Mouse (Mus musculus): ENCODE data around the gene Rasa1. TPM values are rescaled to one million over a fixed set of nuclear protein-coding genes. Genes with fewer than 3 reads are reported as not detected.
A peak's percentile ranks its signal among the peaks of the same experiment; 100 is the strongest.

Gene Rasa1
- polyA plus RNA-seq, 1 experiment from 2014 or later = 71.7 TPM

DNA sequence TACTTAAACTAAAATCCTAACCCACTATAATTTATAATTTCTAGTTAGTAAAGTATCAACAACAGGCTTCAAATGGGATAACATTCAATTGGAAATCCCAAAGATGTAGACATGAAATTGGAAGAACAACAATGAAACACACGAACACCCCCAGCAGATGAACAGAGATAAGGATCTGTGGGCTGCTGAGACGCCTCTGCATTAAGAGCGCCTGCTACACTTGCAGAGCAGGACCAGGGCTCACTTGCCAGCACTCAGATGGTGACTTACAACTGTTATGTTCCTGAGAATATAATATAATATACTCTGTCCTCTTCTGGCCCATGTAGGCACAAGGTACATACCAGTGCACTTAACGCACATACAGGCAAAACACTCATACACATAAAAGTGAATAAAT, 70.3 kb downstream of the Rasa1 start:
- H3K4me2 ChIP-seq = no peak overlapping the region
- peaks cover 39% of the 10 kb centered on the region for H3K36me3 ChIP-seq (replicated peaks)
- H3K9me3 ChIP-seq = no peaks in the 10 kb centered on the region
- no peak overlapping the region for H3K4me3 ChIP-seq (replicated peaks)
- no peak for ATAC-seq (ENCODE audit: low FRiP score)
- no peak overlapping the region for H3K27ac ChIP-seq
- H3K27me3 ChIP-seq = no peaks in the 10 kb centered on the region
- no peaks in the 10 kb centered on the region for H3K4me1 ChIP-seq
- H3K9ac ChIP-seq = no peak overlapping the region
- 90% methylated on average over 4 of the region's 4 CpGs for WGBS

DNA sequence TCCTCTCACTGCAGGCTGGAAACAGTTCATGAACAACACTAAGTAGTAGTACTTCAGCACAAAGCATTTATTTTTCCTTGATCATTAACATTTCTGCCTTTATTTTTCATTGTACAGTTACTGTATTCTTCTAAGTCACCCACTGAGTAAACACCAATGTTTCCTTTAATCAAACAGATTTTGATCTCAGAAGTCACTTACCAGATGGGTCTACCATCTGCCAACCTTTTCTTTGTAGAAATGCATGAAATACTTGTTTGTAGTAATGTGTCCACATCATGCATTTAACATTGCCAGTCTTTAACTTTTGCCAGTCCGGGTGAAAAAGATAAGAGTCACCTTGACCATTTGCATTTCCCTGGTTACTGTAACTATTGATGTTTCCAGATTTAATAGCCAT, 78.6 kb downstream of the Rasa1 start:
- H3K4me3 ChIP-seq (replicated peaks) = no peak overlapping the region
- no peaks in the 10 kb centered on the region for H3K27me3 ChIP-seq
- H3K9ac ChIP-seq = no peak overlapping the region
- no peak overlapping the region for H3K27ac ChIP-seq
- peaks cover 19% of the 10 kb centered on the region for H3K36me3 ChIP-seq (replicated peaks)
- no peak for ATAC-seq (ENCODE audit: low FRiP score)
- H3K4me2 ChIP-seq = no peak overlapping the region
- 86% methylated on average over 1 of the region's 1 CpGs for WGBS
- no peaks in the 10 kb centered on the region for H3K4me1 ChIP-seq
- no peaks in the 10 kb centered on the region for H3K9me3 ChIP-seq

DNA sequence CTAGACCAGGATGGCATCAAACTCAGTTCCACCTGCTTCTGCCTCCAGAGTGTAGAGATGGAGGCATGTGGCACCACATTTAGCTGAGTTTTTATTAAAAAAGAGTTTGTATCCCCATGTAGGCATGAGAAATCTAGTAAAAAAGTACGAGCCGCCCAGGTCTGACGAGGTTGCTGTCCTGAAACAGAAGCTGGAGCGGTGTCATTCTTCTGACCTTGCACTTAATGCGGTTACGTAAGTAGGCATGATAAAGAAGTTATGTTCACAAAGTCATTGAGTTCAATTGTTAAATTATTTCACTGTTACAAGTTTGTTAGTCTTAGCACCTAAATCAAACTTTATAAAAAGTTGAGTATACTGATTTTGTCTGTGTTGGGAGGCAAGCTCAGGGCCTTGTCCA, 80.3 kb downstream of the Rasa1 start:
- Histone ChIP-seq H3K4me3 (replicated peaks) (no peak overlapping the region), H3K9ac (no peak overlapping the region), H3K9me3 (no peaks in the 10 kb centered on the region), H3K36me3 (replicated peaks) (peaks cover 26% of the 10 kb centered on the region), H3K27me3 (no peaks in the 10 kb centered on the region), H3K4me1 (no peaks in the 10 kb centered on the region), H3K4me2 (no peak overlapping the region), H3K27ac (no peak overlapping the region)
- 99% methylated on average over 6 of the region's 6 CpGs for WGBS
- no peak for ATAC-seq (ENCODE audit: low FRiP score)

DNA sequence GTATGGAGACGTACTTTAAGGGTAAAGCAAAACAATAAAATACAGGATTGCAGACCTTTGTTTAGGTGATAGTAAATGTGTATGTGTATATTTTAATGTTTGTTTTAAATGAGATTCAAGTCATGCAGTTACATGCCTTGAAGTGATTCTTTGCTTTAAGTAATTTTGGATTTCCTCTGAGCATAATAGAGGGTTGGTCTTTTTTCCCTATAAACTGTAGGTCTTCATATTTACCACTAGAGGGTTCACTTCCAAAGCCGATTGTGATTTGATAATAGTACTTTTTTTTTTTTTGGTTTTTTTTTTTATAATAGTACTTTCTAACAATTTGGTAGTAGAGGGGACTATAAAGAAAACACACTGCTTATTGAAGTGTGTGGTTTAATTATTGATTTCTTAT, 81.4 kb downstream of the Rasa1 start:
- no peak overlapping the region for H3K4me3 ChIP-seq (replicated peaks)
- H3K27me3 ChIP-seq = no peaks in the 10 kb centered on the region
- H3K4me2 ChIP-seq = no peak overlapping the region
- no peak overlapping the region for H3K27ac ChIP-seq
- WGBS = 73% methylated on average over 2 of the region's 2 CpGs
- no peak overlapping the region for H3K9ac ChIP-seq
- H3K36me3 ChIP-seq (replicated peaks) = peaks cover 31% of the 10 kb centered on the region
- H3K9me3 ChIP-seq = no peaks in the 10 kb centered on the region
- no peak for ATAC-seq (ENCODE audit: low FRiP score)
- no peaks in the 10 kb centered on the region for H3K4me1 ChIP-seq

DNA sequence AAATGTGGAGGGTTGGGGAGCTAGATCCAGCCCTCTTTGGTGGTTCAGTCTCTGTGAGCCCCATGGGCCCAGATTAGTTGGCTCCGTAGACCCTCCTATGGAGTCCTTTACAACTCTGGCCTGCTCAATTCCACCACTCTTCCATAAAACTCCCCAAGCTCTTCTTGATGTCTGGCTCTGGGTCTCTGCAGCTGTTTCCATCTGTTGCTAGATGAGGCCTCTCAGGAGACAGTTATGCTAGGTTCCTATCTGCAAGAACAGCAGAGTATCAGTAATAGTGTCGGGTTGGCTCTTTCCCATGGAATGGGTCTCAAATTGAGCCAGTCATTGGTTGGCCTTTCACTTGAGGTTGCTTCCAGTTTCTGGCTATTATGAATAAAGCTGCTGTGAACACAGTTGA, 97.7 kb downstream of the Rasa1 start:
- 98% methylated on average over 2 of the region's 2 CpGs for WGBS
- Histone ChIP-seq H3K36me3 (replicated peaks) (peaks cover 28% of the 10 kb centered on the region), H3K9ac (no peak overlapping the region), H3K9me3 (no peaks in the 10 kb centered on the region), H3K27ac (no peak overlapping the region), H3K4me1 (peaks cover 12% of the 10 kb centered on the region), H3K4me3 (replicated peaks) (no peak overlapping the region), H3K4me2 (no peak overlapping the region), H3K27me3 (no peaks in the 10 kb centered on the region)
- ATAC-seq (ENCODE audit: low FRiP score) = no peak

DNA sequence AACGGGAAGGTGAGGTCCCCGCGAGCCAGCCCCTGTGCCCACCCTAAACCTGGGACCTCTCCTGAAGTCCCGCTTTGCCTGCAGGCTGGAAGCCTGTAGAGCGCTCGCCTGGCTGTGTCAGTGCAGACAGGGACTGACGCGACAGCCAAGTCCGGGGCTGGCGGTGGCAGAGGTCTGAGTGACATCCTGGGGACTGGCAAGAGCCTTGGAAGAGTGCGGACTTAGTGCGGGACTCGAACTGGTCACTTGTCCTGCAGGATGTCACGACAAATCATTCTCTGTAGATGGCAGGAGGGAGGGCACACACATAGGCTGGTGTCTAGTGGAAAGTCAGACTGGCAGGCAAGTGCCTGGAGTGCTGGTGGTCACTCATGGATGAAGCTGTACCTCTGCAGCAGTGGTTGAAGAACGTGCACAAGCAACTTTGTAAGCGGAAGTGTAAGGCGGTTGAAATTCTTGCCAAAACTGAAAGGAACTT, 99.2 kb downstream of the Rasa1 start:
- Histone ChIP-seq H3K9me3 (no peaks in the 10 kb centered on the region), H3K4me1 (peaks cover 12% of the 10 kb centered on the region), H3K4me2 (peak overlapping the region; percentile 78), H3K4me3 (replicated peaks) (peak overlapping the region; percentile 90), H3K36me3 (replicated peaks) (peaks cover 28% of the 10 kb centered on the region), H3K27ac (peak overlapping the region; percentile 82), H3K27me3 (no peaks in the 10 kb centered on the region), H3K9ac (peak overlapping the region; percentile 91)
- ATAC-seq (ENCODE audit: low FRiP score) = peak; percentile 80
- 2% methylated on average over 17 of the region's 17 CpGs for WGBS

DNA sequence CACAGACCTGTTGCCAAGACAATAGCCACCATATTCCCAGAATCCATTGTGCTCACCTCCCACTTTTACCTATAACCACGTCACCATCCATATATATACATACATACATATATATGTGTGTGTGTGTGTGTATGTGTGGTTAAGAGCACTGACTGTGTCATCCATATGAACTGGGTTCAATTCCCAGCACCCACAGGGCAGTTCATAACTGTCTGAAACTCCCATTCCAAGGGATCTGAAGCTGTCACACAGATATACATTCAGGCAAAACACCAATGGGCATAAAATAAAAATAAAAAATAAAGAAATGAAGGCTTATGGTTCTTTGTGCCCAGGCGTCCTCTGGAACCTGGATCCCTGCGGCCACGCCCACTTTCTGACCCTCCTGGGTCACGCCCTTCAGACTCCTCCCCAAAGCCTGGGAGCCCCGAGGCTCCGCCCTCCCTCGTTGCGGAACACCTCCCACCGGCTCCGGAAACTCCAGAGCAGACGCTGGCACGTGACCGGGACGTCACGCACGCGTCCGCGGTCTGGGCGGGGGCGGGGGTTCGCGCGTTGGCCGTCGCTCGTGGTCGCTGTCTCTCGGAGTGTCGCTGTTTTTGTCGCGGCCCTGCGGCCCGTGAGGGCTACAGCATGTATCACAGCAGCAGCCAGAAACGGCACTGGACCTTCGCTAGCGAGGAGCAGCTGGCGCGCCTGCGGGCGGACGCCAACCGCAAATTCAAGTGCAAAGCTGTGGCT, 99.9 kb downstream of the Rasa1 start, which contains the start of gene Ccnh:
TSS of gene Ccnh (plus strand) at position 506 of the 741 bp plus-strand sequence.
- Histone ChIP-seq H3K9ac (peak within 1 kb of the TSS; percentile 91), H3K4me1 (peaks cover 12% of the 10 kb centered on the region), H3K36me3 (replicated peaks) (peaks cover 26% of the 10 kb centered on the region), H3K4me2 (peak within 1 kb of the TSS; percentile 78), H3K27ac (peak within 1 kb of the TSS; percentile 82), H3K4me3 (replicated peaks) (peak within 1 kb of the TSS; percentile 90), H3K9me3 (no peaks in the 10 kb centered on the region), H3K27me3 (no peaks in the 10 kb centered on the region)
- peak; percentile 99 for ATAC-seq (ENCODE audit: low FRiP score)
- WGBS = 2% methylated on average over 44 of the region's 44 CpGs

Other genes with a start within 250 kb of the Rasa1 start
- 125 and 126 TPM in 2 replicates for gene Ccnh, start 99.7 kb downstream of the Rasa1 start, polyA plus RNA-seq (2016; fragmentation: Nextera tagmentation; extraction: Ambion mirVana)

Measured in forebrain, embryonic 12.5 days (tissue).